Mouse (Mus musculus) heart, postnatal 0 days (tissue): ENCODE results near the gene Ipo7.

Experiments
- CTCF ChIP-seq: IDR thresholded peaks from 2 replicates; pipeline ENCODE4 v1.5.1; 2016; ENCODE audit warnings: antibody characterized with exemption, control low read depth, low read depth
- EP300 ChIP-seq: IDR thresholded peaks from 2 replicates; pipeline ENCODE4 v1.6.1; 2016; ENCODE audit warnings: antibody characterized with exemption, low read depth

GRCm38 (mm10) chr7:110006471-110007195, 11.4 kb upstream of the Ipo7 start:
- no peak for TF ChIP-seq CTCF
- no peak for TF ChIP-seq EP300
